Comparison of ENCODE assay signal across 9 mouse cellular contexts in genomic region chr10:68541943-68542420, GRCm38 (mm10). TPM values are rescaled to one million over a fixed set of nuclear protein-coding genes. Genes with fewer than 3 reads are reported as not detected.
DNase-seq lines count a peak whose midpoint lies in the region; ATAC-seq lines count a peak whose summit lies in the region.
"Had no signal": no experiment of that assay in that cellular context is flagged by ENCODE, and none has a peak within 500 bp of the region (broad histone marks: within the 10 kb centered on the region; RNA-seq: fewer than 3 reads in every experiment).

No protein-coding gene starts in this region.

- no peaks in the 10 kb centered on the region for H3K36me3 ChIP-seq in kidney, embryonic 15.5 days
- H3K36me3 ChIP-seq in forebrain, embryonic 11.5 days (ENCODE audit: control insufficient read depth, insufficient read depth, low read length), result no peaks in the 10 kb centered on the region
- no peaks in the 10 kb centered on the region for H3K36me3 ChIP-seq in limb, embryonic 12.5 days
- H3K36me3 ChIP-seq in neural tube, embryonic 14.5 days (ENCODE audit: control insufficient read depth, insufficient read depth, low read length), result no peaks in the 10 kb centered on the region
- H3K36me3 ChIP-seq: G1E had no signal

- H3K4me3 ChIP-seq in kidney, embryonic 15.5 days (replicated peaks), result peak overlapping the region; percentile 49
- H3K4me3 ChIP-seq in forebrain, embryonic 11.5 days (ENCODE audit: low read depth, low read length), result no peak overlapping the region
- H3K4me3 ChIP-seq in limb, embryonic 12.5 days (replicated peaks), result peak overlapping the region; percentile 38
- peak overlapping the region; percentile 23; the same call in 1 of the 2 replicates for H3K4me3 ChIP-seq in neural tube, embryonic 14.5 days (ENCODE audit: low read depth, low read length)

- no peaks in the 10 kb centered on the region for H3K9me3 ChIP-seq in kidney, embryonic 15.5 days (replicated peaks)
- no peaks in the 10 kb centered on the region for H3K9me3 ChIP-seq in forebrain, embryonic 11.5 days (ENCODE audit: control insufficient read depth, low read length)
- peaks cover 3% of the 10 kb centered on the region; the same call in 1 of the 2 replicates for H3K9me3 ChIP-seq in limb, embryonic 12.5 days
- no peaks in the 10 kb centered on the region for H3K9me3 ChIP-seq in neural tube, embryonic 14.5 days (ENCODE audit: control insufficient read depth, low read length)

- no peak for DNase-seq in kidney, adult 8-10 months
- no peak for DNase-seq in forebrain, embryonic 11.5 days (ENCODE audit: low spot score)
- DNase-seq in ovary, postnatal 10 days (ENCODE audit: low spot score), result no peak
- no peak for DNase-seq in gastrocnemius, postnatal 10 days

- peak overlapping the region; percentile 74 for H3K4me2 ChIP-seq in kidney, embryonic 15.5 days
- peak overlapping the region; percentile 27; the same call in 1 of the 2 replicates for H3K4me2 ChIP-seq in forebrain, embryonic 11.5 days (ENCODE audit: low read depth, low read length, severe bottlenecking)
- peak overlapping the region; percentile 63 for H3K4me2 ChIP-seq in limb, embryonic 12.5 days
- peak overlapping the region; percentile 47 for H3K4me2 ChIP-seq in neural tube, embryonic 14.5 days (ENCODE audit: low read depth, low read length)

- H3K27ac ChIP-seq in kidney, embryonic 15.5 days, result peak overlapping the region; percentile 86
- H3K27ac ChIP-seq in forebrain, embryonic 11.5 days (ENCODE audit: low read depth, low read length), result no peak overlapping the region
- peak overlapping the region; percentile 64 for H3K27ac ChIP-seq in limb, embryonic 12.5 days
- H3K27ac ChIP-seq in neural tube, embryonic 14.5 days (ENCODE audit: low read depth, low read length), result no peak overlapping the region

- WGBS in kidney, embryonic 15.5 days, result 34% methylated on average over 7 of the region's 7 CpGs
- 51% methylated on average over 7 of the region's 7 CpGs for WGBS in forebrain, embryonic 11.5 days
- 39% methylated on average over 7 of the region's 7 CpGs for WGBS in limb, embryonic 12.5 days
- WGBS in neural tube, embryonic 14.5 days, result 52% methylated on average over 7 of the region's 7 CpGs

- H3K27me3 ChIP-seq in kidney, embryonic 15.5 days, result no peaks in the 10 kb centered on the region
- H3K27me3 ChIP-seq in forebrain, embryonic 11.5 days (ENCODE audit: control insufficient read depth, insufficient read depth, low read length), result no peaks in the 10 kb centered on the region
- H3K27me3 ChIP-seq in limb, embryonic 12.5 days, result no peaks in the 10 kb centered on the region
- no peaks in the 10 kb centered on the region for H3K27me3 ChIP-seq in neural tube, embryonic 14.5 days (ENCODE audit: control insufficient read depth, insufficient read depth, low read length)

- no peak for ATAC-seq in kidney, embryonic 15.5 days (replicated peaks; ENCODE audit: low FRiP score)
- ATAC-seq in forebrain, embryonic 11.5 days (replicated peaks; ENCODE audit: low FRiP score), result no peak
- ATAC-seq in limb, embryonic 12.5 days (ENCODE audit: insufficient number of reproducible peaks, insufficient read depth, low FRiP score, low TSS enrichment, low read depth), result no peak
- no peak for ATAC-seq in neural tube, embryonic 14.5 days (ENCODE audit: low read depth)
- ATAC-seq in frontal cortex, adult (ENCODE audit: low TSS enrichment), result no peak

- peak overlapping the region; percentile 32; the same call in 1 of the 2 replicates for H3K9ac ChIP-seq in kidney, embryonic 15.5 days
- no peak overlapping the region for H3K9ac ChIP-seq in forebrain, embryonic 11.5 days (ENCODE audit: low read length)
- H3K9ac ChIP-seq in limb, embryonic 12.5 days (replicated peaks), result no peak overlapping the region
- no peak overlapping the region for H3K9ac ChIP-seq in neural tube, embryonic 14.5 days (replicated peaks; ENCODE audit: low read depth, low read length)

- peaks cover 23% of the 10 kb centered on the region for H3K4me1 ChIP-seq in kidney, embryonic 15.5 days
- peaks cover 6% of the 10 kb centered on the region; the same call in 1 of the 2 replicates for H3K4me1 ChIP-seq in forebrain, embryonic 11.5 days (replicated peaks; ENCODE audit: control insufficient read depth, insufficient read depth, low read length)
- peaks cover 33% of the 10 kb centered on the region for H3K4me1 ChIP-seq in limb, embryonic 12.5 days (replicated peaks)
- H3K4me1 ChIP-seq in neural tube, embryonic 14.5 days (ENCODE audit: control insufficient read depth, insufficient read depth, low read length), result peaks cover 8% of the 10 kb centered on the region; the same call in 1 of the 2 replicates

RNA-seq across cellular contexts. Expression of gene Cabcoco1, which starts 0.3 kb away (rescaled TPM):
- polyA plus RNA-seq in kidney, embryonic 15.5 days (2015; fragmentation: Nextera tagmentation; extraction: Ambion mirVana), result 6.4 and 7.1 TPM in 2 replicates
- polyA plus RNA-seq in forebrain, embryonic 11.5 days (2014; fragmentation: Nextera tagmentation; extraction: Ambion mirVana), result 0.28 TPM in 1 of 2 replicates, not detected in the other
- polyA plus RNA-seq in limb, embryonic 12.5 days (2016; fragmentation: Nextera tagmentation; extraction: Ambion mirVana), result 1.6 and 1.9 TPM in 2 replicates
- 0.84 and 1.3 TPM in 2 replicates for polyA plus RNA-seq in neural tube, embryonic 14.5 days (2014; fragmentation: Nextera tagmentation; extraction: Ambion mirVana)
- total RNA-seq in gastrocnemius, postnatal 10 days (2021), result 1 to 10 TPM in 1 of 2 experiments, under 1 TPM in 1; 0.70 to 1.2 TPM
- total RNA-seq: G1E had no signal
- polyA plus RNA-seq: G1E had no signal

Comparison
In these comparisons a context has a peak if more than half of its experiments do, and no peak if none do; other contexts are left out.
1. H3K27ac ChIP-seq: peak in kidney, embryonic 15.5 days (single experiment) and limb, embryonic 12.5 days (single experiment); none in forebrain, embryonic 11.5 days (single experiment) and neural tube, embryonic 14.5 days (single experiment).
2. Peak in every context shown above with its lines, with median percentiles within 50 percentile points of each other: H3K4me2 ChIP-seq.